Mouse (Mus musculus): ENCODE results near the gene Grwd1. TPM values are rescaled to one million over a fixed set of nuclear protein-coding genes. Genes with fewer than 3 reads are reported as not detected.

Gene Grwd1
- polyA plus RNA-seq, 1 experiment: not detected

DNA sequence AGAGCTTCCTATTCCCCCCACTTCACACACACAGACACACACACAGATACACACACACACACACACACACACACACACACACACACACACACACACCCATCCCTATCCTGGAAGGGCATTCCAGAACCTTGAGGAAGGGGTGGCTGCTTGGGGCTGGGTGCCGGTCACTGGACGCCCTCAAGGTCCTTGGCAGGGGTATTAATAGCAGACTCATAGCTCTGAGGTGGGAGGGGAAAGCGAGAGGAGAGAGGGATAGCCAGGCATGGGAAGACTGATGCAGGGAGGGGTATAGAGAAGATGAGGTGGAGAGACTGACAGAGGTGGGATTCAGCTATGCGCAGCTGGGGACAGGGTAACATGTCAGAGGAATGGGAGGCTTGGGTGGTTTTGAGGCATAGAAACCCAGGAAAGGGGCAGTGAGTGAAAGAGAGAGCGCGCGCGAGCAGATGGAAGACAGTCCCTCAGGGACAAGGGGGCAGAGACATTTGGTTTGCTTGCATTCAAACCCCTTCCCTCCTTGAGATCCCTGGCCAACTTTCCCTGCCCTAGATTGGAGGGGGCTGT, 38.4 kb upstream of the Grwd1 start:
- H3K4me3 ChIP-seq (ENCODE audit: insufficient read depth, low read depth, low read length): peak overlapping the region; percentile 41
- peaks cover 43% of the 10 kb centered on the region for H3K4me1 ChIP-seq (ENCODE audit: control insufficient read depth, insufficient read depth, low read length)
- TF ChIP-seq POLR2A (IDR thresholded peaks at IDR 0.05; ENCODE audit: insufficient read depth, low read depth, low read length) (no peak), CTCF (IDR thresholded peaks at IDR 0.05; ENCODE audit: insufficient read depth, low read depth, low read length) (no peak)
- 54% methylated on average over 8 of the region's 8 CpGs for WGBS
- H3K27ac ChIP-seq (ENCODE audit: insufficient read depth, low read depth, low read length): peak overlapping the region; percentile 32; the same call in 1 of the 2 replicates

DNA sequence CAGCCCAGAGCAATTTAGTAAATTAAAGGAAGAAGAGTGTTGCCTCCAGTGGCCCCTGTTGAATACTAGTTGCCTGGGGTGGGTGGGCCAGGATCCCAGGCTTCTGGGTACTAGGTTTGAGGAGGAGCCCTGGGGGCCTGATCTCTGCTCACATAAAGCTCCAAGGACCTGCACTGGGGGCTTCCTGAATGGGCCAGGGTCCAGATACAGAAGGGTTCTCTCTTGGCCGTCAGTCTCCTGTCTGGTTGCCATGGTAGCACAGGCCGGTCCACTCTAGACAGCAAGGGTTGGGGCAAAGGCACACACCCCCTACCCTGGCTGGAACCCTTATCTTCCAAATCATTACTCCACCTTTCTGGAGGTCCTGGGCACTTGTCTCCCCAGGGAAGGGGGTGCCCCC, 37.1 kb upstream of the Grwd1 start:
- H3K4me1 ChIP-seq (ENCODE audit: control insufficient read depth, insufficient read depth, low read length): peaks cover 36% of the 10 kb centered on the region
- no peak for TF ChIP-seq CTCF (IDR thresholded peaks at IDR 0.05; ENCODE audit: insufficient read depth, low read depth, low read length)
- TF ChIP-seq POLR2A (IDR thresholded peaks at IDR 0.05; ENCODE audit: insufficient read depth, low read depth, low read length): no peak
- H3K27ac ChIP-seq (ENCODE audit: insufficient read depth, low read depth, low read length): peak overlapping the region; percentile 32; the same call in 1 of the 2 replicates
- WGBS: 52% methylated on average over 2 of the region's 2 CpGs
- peak overlapping the region; percentile 41 for H3K4me3 ChIP-seq (ENCODE audit: insufficient read depth, low read depth, low read length)

DNA sequence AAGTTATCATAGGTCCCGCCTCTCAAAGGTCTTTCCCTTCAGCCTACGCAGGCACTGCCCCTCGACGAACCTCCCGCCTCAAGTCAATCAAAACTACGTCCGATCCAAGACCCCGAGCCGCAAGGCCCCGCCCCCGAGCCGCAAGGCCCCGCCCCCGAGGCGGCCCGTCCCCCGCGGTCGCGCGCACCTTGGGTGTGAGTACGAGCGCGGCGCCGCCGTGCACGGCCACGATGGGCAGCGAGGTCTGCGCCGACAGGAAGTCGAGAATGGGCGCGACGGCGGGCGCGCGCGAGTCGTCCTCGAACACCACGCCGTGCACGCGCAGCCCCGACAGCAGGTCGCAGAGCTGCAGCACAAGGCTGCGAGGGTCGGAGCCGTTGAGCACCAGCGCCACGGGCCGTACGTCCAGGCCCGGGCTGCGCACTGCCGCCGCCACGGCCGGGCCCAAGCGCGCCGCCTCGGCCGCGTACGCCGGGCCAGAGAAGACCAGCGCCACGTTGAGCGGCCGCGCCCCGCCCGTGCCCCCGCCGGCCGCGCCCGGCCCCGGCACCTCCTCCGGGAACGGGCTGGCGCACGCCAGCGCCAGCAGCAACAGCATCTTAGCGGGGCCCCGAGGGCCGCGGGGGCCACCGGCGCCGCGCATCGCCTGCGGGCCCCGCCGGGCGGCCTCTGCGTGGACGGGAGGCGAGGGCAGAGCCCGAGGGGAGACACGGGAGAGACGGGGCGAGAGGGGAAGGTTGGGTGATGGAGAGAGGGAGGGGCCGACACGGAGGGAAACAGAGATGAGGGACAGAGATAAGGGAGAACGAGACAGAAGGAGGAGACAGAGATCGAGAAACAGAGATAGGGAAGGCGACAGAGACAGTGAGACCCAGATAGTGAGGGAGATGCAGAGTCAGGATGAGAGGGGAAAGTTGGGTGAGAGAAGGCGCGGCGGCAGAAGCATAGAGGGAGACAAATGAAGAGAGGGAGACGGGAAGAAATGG, 35.5 kb upstream of the Grwd1 start:
- 2% methylated on average over 117 of the region's 117 CpGs for WGBS
- no peak overlapping the region for H3K27ac ChIP-seq (ENCODE audit: insufficient read depth, low read depth, low read length)
- peaks cover 36% of the 10 kb centered on the region for H3K4me1 ChIP-seq (ENCODE audit: control insufficient read depth, insufficient read depth, low read length)
- peak overlapping the region; percentile 64 for H3K4me3 ChIP-seq (ENCODE audit: insufficient read depth, low read depth, low read length)
- TF ChIP-seq CTCF (IDR thresholded peaks at IDR 0.05; ENCODE audit: insufficient read depth, low read depth, low read length) (no peak), POLR2A (IDR thresholded peaks at IDR 0.05; ENCODE audit: insufficient read depth, low read depth, low read length) (peak; percentile 39; the same call in 1 of the 2 replicates)

DNA sequence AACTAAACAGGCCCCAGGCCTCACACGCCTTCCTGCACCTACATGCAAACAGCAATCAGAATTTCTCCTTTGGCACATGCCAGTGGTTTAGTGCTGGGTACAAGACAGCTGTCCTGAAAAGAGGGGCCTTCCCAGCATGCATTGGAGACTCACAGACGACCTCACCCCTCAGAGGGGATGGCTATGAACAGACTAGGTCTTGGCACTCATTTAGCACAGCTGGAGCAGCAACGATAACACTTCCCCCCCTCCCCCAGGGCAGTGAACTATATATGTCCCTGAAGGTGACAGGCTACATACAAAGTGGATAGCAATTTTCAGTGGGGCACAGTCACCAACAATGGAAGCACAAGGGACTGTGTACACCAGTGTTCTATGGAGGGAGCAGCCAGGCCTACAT, 33.7 kb upstream of the Grwd1 start:
- Histone ChIP-seq H3K4me1 (ENCODE audit: control insufficient read depth, insufficient read depth, low read length) (peaks cover 20% of the 10 kb centered on the region), H3K27ac (ENCODE audit: insufficient read depth, low read depth, low read length) (no peak overlapping the region), H3K4me3 (ENCODE audit: insufficient read depth, low read depth, low read length) (no peak overlapping the region)
- TF ChIP-seq POLR2A (IDR thresholded peaks at IDR 0.05; ENCODE audit: insufficient read depth, low read depth, low read length) (no peak), CTCF (IDR thresholded peaks at IDR 0.05; ENCODE audit: insufficient read depth, low read depth, low read length) (no peak)
- WGBS: 47% methylated on average over 3 of the region's 3 CpGs

DNA sequence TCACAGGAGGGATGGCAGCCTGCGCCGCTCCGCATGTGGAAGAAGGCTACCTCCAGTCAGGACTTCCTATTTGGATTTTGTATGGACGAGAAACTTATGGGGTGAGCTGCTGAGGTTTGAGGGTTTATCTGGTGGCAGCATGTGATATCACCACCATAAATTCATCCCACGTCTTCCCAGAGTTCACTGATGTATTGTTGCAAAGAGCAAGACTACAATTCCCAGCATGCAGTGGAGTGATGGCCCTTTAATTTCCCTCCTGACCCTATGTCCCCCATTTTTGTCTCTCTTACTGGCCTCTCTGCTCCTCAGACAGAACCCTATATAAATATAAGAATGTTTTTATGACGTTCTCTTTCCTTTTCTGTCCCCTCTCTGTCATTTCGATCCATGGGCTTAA, 32.1 kb upstream of the Grwd1 start:
- no peak for TF ChIP-seq CTCF (IDR thresholded peaks at IDR 0.05; ENCODE audit: insufficient read depth, low read depth, low read length)
- no peak for TF ChIP-seq POLR2A (IDR thresholded peaks at IDR 0.05; ENCODE audit: insufficient read depth, low read depth, low read length)
- H3K4me1 ChIP-seq (ENCODE audit: control insufficient read depth, insufficient read depth, low read length): peaks cover 11% of the 10 kb centered on the region
- H3K4me3 ChIP-seq (ENCODE audit: insufficient read depth, low read depth, low read length): no peak overlapping the region
- 91% methylated on average over 7 of the region's 7 CpGs for WGBS
- H3K27ac ChIP-seq (ENCODE audit: insufficient read depth, low read depth, low read length): no peak overlapping the region

DNA sequence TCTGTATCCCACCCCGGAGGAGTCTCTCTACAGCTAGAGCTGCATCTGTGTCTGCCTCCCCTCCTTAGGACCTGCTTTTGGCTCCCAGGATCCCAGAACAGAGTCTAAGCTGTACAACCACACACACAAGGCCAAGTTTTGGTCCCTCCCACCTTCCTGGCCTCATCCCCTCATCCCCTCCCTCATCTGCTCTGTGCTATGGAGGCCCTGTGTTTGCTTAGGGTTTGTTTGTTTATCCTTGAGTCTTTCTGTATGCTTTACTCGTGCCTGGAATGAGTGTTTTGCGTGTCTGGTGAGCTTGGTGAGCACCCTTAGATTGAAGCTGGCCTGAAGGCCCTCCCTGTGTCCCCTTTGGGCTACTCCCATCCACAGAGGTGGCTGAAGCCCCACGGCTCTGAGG, 28.3 kb upstream of the Grwd1 start:
- TF ChIP-seq POLR2A (IDR thresholded peaks at IDR 0.05; ENCODE audit: insufficient read depth, low read depth, low read length) (no peak), CTCF (IDR thresholded peaks at IDR 0.05; ENCODE audit: insufficient read depth, low read depth, low read length) (no peak)
- 89% methylated on average over 4 of the region's 4 CpGs for WGBS
- Histone ChIP-seq H3K4me1 (ENCODE audit: control insufficient read depth, insufficient read depth, low read length) (peaks cover 13% of the 10 kb centered on the region), H3K4me3 (ENCODE audit: insufficient read depth, low read depth, low read length) (no peak overlapping the region), H3K27ac (ENCODE audit: insufficient read depth, low read depth, low read length) (no peak overlapping the region)

DNA sequence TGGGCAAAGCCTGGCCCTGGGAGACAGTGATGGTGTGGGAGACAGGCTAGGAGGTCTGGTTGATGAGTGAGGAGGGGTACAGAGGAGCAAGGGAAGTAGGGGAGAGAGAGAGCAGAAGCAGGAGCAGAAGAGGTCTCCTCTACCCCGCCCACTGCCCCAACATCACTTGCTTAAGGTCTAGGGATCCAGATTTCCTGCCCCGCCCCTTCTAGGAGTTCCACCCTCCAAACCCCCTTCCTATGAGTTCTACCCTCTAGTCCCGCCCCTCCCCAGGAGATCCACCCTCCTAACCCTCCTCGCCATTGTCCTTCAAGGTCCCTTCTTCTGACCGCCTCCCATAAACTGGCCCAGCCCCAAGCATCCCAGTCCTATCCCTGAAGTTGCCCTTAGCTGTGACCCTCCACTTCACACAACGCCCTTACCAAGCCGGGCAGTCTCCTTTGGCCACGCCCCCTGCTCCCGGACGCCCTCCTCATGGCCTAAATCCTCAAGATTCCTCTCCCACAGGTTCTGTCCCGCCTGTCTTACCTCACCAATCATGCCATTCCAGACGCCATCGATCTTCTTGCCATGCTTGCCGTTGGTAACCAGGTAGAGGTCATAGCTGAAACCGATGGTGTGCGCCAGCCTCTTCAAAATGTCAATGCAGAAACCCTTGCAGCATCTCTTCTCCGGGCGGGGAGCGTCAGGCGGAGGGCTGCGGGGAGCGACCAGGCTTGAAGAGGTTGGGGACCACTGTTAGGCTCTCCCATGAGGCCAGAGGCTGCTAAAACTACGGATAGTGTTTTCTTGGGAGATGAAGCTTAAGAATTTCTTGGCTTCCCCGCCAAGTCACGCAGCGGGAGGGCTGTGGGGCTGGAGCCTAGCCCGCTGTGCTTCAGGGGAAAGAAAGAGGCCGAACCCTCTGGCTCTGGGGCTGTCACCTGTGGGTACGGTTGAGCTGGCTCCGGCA, 26.5 kb upstream of the Grwd1 start:
- peak overlapping the region; percentile 25 for H3K4me3 ChIP-seq (ENCODE audit: insufficient read depth, low read depth, low read length)
- H3K4me1 ChIP-seq (ENCODE audit: control insufficient read depth, insufficient read depth, low read length): peaks cover 13% of the 10 kb centered on the region
- 18% methylated on average over 30 of the region's 30 CpGs for WGBS
- no peak overlapping the region for H3K27ac ChIP-seq (ENCODE audit: insufficient read depth, low read depth, low read length)
- TF ChIP-seq POLR2A (IDR thresholded peaks at IDR 0.05; ENCODE audit: insufficient read depth, low read depth, low read length) (no peak), CTCF (IDR thresholded peaks at IDR 0.05; ENCODE audit: insufficient read depth, low read depth, low read length) (no peak)

DNA sequence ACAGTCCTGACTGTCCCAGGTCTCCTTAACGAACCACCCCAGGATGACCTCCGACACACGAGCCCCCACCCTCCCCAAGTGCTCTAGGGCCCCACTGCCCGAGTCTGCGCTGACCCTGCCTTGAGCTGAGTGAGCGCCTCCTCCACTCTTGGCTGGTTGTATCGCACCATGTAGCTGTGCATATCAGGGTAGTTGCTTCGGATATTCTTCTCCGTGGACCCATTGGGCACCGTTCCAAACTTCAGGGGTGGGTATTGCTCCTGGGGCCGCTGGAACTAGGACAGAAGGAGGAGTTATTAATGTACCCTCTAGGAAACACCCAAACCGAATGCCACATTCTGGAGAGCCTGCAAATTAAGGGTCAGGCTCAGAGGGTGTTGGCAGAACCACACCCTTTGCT, 22.3 kb upstream of the Grwd1 start:
- TF ChIP-seq POLR2A (IDR thresholded peaks at IDR 0.05; ENCODE audit: insufficient read depth, low read depth, low read length) (no peak), CTCF (IDR thresholded peaks at IDR 0.05; ENCODE audit: insufficient read depth, low read depth, low read length) (no peak)
- H3K4me3 ChIP-seq (ENCODE audit: insufficient read depth, low read depth, low read length): no peak overlapping the region
- peaks cover 18% of the 10 kb centered on the region for H3K4me1 ChIP-seq (ENCODE audit: control insufficient read depth, insufficient read depth, low read length)
- no peak overlapping the region for H3K27ac ChIP-seq (ENCODE audit: insufficient read depth, low read depth, low read length)
- WGBS: 79% methylated on average over 12 of the region's 12 CpGs
